Mouse (Mus musculus) brown adipose tissue, adult 24 weeks (tissue): Measurements from ENCODE around the gene Zcwpw1. TPM values are rescaled to one million over a fixed set of nuclear protein-coding genes. Genes with fewer than 3 reads are reported as not detected.
"Not testable (repeated sequence)": the region's sequence is repeated elsewhere in the genome, so short reads cannot be mapped to it uniquely, and the experiment has no call there.

Experiments
- H3K27ac ChIP-seq: fragments of 200-500 bp; replicated peaks from 2 replicates; pipeline ENCODE4 v1.5.1; 2012; ENCODE audit warnings: low read depth, mild to moderate bottlenecking, low read length
- H3K4me1 ChIP-seq: fragments of 200-500 bp; 2 replicates; pipeline ENCODE4 v1.6.1; 2012; ENCODE audit warnings: low read length, mixed read lengths; ENCODE audit not compliant: control insufficient read depth, insufficient read depth, insufficient read length
- H3K4me3 ChIP-seq: fragments of 200-500 bp; 2 replicates; pipeline ENCODE4 v1.5.1; 2012; ENCODE audit warnings: low read depth, mild to moderate bottlenecking, low read length, moderate library complexity; ENCODE audit not compliant: insufficient read depth
- polyA plus RNA-seq: library from polyadenylated mRNA; stranded (reverse); fragments of >200 nt; gene quantifications from 2 replicates; pipeline ENCODE4 v1.2.4, GENCODE M21; 2012; ENCODE audit not compliant: missing spikeins, insufficient read depth, insufficient read length

Zcwpw1 gene
- polyA plus RNA-seq, 1 experiment = 4.9 TPM

- Histone ChIP-seq H3K27ac (no peak overlapping the region), H3K4me1 (peaks cover 7% of the 10 kb centered on the region; the same call in 1 of the 2 replicates), H3K4me3 (no peak overlapping the region)
These were observed 41.1 kb downstream of the Zcwpw1 start for GRCm38 (mm10) chr5:137828694-137829093.

- Histone ChIP-seq H3K4me3 (no peak overlapping the region), H3K4me1 (peaks cover 9% of the 10 kb centered on the region; the same call in 1 of the 2 replicates), H3K27ac (no peak overlapping the region)
These were observed 42.6 kb downstream of the Zcwpw1 start for GRCm38 (mm10) chr5:137830238-137830637.

DNA sequence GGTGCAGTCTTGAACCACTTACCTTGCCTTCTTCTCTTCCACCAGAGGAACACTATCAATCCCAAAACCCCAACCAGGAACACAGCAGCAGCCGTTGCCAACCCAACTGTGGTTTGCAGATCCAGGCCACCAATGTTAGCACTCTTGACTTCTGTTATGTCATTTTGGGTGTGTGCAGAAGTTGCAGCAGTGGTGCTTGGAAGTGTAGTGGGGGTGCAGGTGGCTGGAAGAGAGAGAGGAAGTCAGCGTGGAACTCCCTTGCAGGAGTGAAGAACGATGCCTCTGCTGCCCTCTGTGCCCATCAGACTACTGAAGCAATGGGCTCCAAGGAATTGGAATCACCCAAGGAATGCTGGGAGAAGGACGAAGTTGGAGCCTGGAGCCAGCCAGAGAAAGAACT is 43.5 kb downstream of the Zcwpw1 start:
- Histone ChIP-seq H3K4me1 (peaks cover 9% of the 10 kb centered on the region; the same call in 1 of the 2 replicates), H3K27ac (no peak overlapping the region), H3K4me3 (no peak overlapping the region)

GRCm38 (mm10) chr5:137831506-137831905 is 43.9 kb downstream of the Zcwpw1 start:
- no peak overlapping the region for H3K4me3 ChIP-seq
- H3K27ac ChIP-seq = no peak overlapping the region
- peaks cover 9% of the 10 kb centered on the region; the same call in 1 of the 2 replicates for H3K4me1 ChIP-seq

DNA sequence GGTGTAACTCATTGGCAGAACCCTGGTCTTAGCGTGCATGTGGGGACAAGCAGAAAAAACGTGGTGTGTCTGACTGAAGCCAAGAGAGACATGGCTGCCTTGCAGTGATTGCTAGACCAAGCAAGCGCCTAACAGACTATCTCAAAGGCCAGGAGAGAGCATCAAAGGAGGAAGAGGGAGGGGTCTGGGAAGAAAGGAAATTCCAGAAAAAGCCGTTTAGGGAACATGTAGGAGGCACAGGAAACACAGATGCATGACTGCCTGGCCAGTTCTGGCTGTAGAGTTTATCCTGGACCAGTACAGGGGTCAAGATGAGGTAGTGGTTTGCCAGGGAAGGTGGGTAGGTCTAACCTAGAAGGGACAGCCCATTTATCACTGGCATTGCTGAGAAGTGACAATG is 45.9 kb downstream of the Zcwpw1 start:
- Histone ChIP-seq H3K4me1 (peaks cover 9% of the 10 kb centered on the region; the same call in 1 of the 2 replicates), H3K27ac (no peak overlapping the region), H3K4me3 (no peak overlapping the region)

DNA sequence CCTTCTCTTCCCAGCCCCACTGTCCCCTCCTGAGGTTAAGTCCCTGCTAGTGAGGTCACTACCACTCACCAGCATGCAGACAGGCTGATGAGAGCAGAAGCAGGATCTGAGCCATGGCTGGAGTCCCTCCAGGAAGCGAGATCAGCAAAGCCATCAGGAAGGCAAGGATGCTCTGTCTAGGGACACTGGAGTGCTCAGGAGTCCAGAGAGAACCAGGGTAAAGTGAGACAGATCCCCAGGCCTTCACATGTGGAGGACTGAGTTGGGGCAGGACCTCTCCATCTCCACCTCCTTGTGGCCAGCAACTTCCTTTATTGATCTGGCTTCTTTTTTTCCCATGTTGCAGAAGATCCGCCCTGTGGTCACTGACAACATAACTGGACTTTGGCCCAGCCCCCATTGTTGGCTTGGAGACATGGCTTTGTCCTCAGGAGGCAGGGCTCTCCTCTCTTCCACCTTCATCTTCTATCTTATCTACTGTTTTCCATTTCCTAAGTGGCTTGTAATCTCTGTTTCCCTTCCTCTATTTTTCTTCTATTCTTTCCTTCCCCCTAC is 48.4 kb downstream of the Zcwpw1 start, which contains the start of gene Pilra:
Gene Pilra (minus strand): TSS at position 316 of the 555 bp plus-strand sequence.
- H3K4me1 ChIP-seq, H3K27ac ChIP-seq: not testable (repeated sequence)

GRCm38 (mm10) chr5:137836611-137837010 is 49.0 kb downstream of the Zcwpw1 start:
- Histone ChIP-seq H3K4me3 (no peak overlapping the region), H3K27ac (no peak overlapping the region; the same call in 1 of the 2 replicates), H3K4me1 (peaks cover 5% of the 10 kb centered on the region; the same call in 1 of the 2 replicates)

More for the DNA sequence above, 48.4 kb downstream of the Zcwpw1 start, which contains the start of gene Pilra:
- H3K4me3 ChIP-seq = not testable (repeated sequence)

GRCm38 (mm10) chr5:137837110-137837509 is 49.5 kb downstream of the Zcwpw1 start:
- H3K4me3 ChIP-seq, H3K4me1 ChIP-seq, H3K27ac ChIP-seq: not testable (repeated sequence)

DNA sequence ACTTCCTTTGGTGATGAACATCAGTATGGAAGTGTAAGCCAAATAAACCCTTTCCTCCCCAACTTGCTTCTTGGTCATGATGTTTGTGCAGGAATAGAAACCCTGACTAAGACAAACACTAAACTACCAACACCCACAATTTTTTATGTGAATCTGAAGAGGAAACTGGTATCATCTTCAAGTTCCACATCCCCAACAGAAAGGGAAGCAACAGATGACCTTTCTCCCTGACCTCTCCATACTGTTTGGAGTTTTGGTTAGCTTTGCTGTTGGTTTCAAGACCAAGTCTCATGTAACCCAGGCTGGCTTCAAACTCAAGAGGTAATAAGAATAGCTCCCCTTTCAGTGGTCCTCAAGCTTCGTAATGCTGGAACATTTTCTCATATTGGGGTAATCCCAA is 62.7 kb downstream of the Zcwpw1 start:
- not testable (repeated sequence) for H3K27ac ChIP-seq, H3K4me1 ChIP-seq

GRCm38 (mm10) chr5:137854907-137855306 is 67.3 kb downstream of the Zcwpw1 start:
- not testable (repeated sequence) for H3K4me1 ChIP-seq, H3K27ac ChIP-seq, H3K4me3 ChIP-seq

More for the DNA sequence above, 62.7 kb downstream of the Zcwpw1 start:
- not testable (repeated sequence) for H3K4me3 ChIP-seq

- H3K27ac ChIP-seq, H3K4me1 ChIP-seq: not testable (repeated sequence)
- peak overlapping the region; percentile 11; the same call in 1 of the 2 replicates for H3K4me3 ChIP-seq
These were observed 69.3 kb downstream of the Zcwpw1 start for GRCm38 (mm10) chr5:137856870-137857269.

DNA sequence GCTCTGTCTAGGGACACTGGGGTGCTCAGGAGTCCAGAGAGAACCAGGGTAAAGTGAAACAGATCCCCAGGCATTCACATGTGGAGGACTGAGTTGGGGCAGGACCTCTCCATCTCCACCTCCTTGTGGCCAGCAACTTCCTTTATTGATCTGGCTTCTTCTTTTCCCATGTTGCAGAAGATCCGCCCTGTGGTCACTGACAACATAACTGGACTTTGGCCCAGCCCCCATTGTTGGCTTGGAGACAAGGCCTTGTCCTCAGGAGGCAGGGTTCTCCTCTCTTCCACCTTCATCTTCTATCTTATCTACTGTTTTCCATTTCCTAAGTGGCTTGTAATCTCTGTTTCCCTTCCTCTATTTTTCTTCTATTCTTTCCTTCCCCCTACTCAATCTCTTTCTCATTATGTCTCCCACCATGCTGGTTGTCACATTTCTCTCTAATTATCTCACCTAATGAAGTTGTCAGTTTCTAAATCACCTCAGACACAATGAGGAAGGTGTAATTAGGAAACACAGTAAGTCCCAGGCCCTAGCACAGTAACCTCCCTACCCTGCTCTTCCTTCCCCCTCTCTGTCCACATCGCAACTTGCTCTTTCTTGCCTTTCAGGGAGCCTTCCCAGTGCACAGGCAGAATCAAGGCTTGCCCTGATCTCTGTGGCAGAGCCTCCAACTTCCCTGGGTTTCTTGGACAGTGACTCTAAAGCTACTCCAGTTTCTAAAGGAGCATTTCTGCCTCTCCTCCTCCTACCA is 70.5 kb downstream of the Zcwpw1 start, which contains the start of gene Pilrb1:
Gene Pilrb1 (minus strand): TSS at position 147 of the 751 bp plus-strand sequence.
- not testable (repeated sequence) for H3K27ac ChIP-seq, H3K4me1 ChIP-seq
- H3K4me3 ChIP-seq = peak within 1 kb of the TSS; percentile 11

- H3K4me1 ChIP-seq, H3K27ac ChIP-seq, H3K4me3 ChIP-seq: not testable (repeated sequence)
These were observed 76.4 kb downstream of the Zcwpw1 start for GRCm38 (mm10) chr5:137864008-137864407.

- H3K27ac ChIP-seq, H3K4me3 ChIP-seq, H3K4me1 ChIP-seq: not testable (repeated sequence)
These were observed 81.0 kb downstream of the Zcwpw1 start for GRCm38 (mm10) chr5:137868600-137868999.

DNA sequence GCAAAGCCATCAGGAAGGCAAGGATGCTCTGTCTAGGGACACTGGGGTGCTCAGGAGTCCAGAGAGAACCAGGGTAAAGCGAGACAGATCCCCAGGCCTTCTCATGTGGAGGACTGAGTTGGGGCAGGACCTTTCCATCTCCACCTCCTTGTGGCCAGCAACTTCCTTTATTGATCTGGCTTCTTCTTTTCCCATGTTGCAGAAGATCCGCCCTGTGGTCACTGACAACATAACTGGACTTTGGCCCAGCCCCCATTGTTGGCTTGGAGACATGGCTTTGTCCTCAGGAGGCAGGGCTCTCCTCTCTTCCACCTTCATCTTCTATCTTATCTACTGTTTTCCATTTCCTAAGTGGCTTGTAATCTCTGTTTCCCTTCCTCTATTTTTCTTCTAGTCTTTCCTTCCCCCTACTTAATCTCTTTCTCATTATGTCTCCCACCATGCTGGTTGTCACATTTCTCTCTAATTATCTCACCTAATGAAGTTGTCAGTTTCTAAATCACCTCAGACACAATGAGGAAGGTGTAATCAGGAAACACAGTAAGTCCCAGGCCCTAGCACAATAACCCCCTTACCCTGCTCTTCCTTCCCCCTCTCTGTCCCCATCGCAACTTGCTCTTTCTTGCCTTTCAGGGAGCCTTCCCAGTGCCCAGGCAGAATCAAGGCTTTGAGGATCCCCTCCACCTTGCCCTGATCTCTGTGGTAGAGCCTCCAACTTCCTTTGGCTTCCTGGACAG is 84.2 kb downstream of the Zcwpw1 start, which contains the start of gene Pilrb2:
Gene Pilrb2 (minus strand): TSS at position 172 of the 737 bp plus-strand sequence.
- H3K4me3 ChIP-seq = peak within 1 kb of the TSS; percentile 24
- H3K4me1 ChIP-seq = not testable (repeated sequence)

More for the DNA sequence above, 84.2 kb downstream of the Zcwpw1 start, which contains the start of gene Pilrb2:
- peak within 1 kb of the TSS; percentile 3; the same call in 1 of the 2 replicates for H3K27ac ChIP-seq
